Mouse (Mus musculus): ENCODE measurements around the gene Dll3. TPM values are rescaled to one million over a fixed set of nuclear protein-coding genes. Genes with fewer than 3 reads are reported as not detected.
A peak's percentile ranks its signal among the peaks of the same experiment; 100 is the strongest.

Dll3 gene
- polyA plus RNA-seq, 1 experiment from 2014 or later, result 58.9 TPM

DNA sequence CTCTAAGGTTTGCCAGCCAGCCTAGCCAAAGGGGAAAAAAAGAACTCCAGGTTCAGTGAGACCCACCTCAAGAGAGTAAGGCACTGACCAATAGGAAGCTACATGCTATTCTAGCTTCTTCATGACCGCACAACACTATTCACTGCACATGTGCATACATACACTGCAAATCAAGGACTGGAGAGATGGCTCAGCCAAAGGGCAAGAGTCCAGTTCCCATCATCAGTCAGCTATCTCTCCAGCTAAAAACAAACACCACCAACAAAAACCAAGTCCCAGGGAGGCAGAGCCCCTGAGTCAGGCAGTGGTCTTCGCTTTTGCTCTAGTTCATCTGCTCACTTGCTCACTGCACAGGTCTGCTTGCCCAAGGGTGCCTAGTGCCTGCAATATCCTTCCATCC is 26.2 kb upstream of the Dll3 start:
- Histone ChIP-seq H3K27me3 (no peaks in the 10 kb centered on the region), H3K4me2 (replicated peaks) (no peak overlapping the region), H3K9me3 (replicated peaks) (no peaks in the 10 kb centered on the region), H3K4me3 (no peak overlapping the region), H3K9ac (no peak overlapping the region), H3K27ac (no peak overlapping the region), H3K4me1 (no peaks in the 10 kb centered on the region), H3K36me3 (peaks cover 89% of the 10 kb centered on the region)
- no peak for ATAC-seq (ENCODE audit: low FRiP score)
- 95% methylated on average over 2 of the region's 2 CpGs for WGBS

DNA sequence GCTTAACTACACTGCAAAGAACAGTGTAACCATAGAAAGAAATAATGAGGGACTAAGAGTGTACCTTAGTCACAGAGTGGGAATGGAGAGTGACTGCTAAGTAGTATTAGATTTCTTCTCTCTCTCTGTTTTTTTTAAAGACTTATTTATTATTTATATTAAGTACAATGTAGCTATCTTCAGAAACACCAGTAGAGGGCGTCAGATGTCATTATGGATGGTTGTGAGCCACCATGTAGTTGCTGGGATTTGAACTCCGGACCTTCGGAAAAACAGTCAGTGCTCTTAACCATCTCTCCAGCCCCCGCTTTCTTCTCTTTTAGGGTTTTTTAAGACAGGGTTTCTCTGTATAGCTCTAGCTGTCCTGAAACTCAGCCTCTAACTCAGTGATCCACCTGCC is 24.4 kb upstream of the Dll3 start:
- Histone ChIP-seq H3K9me3 (replicated peaks) (no peaks in the 10 kb centered on the region), H3K27ac (no peak overlapping the region), H3K36me3 (peaks cover 99% of the 10 kb centered on the region), H3K4me2 (replicated peaks) (no peak overlapping the region), H3K4me1 (no peaks in the 10 kb centered on the region), H3K9ac (no peak overlapping the region), H3K27me3 (no peaks in the 10 kb centered on the region), H3K4me3 (no peak overlapping the region)
- no peak for ATAC-seq (ENCODE audit: low FRiP score)
- 83% methylated on average over 4 of the region's 4 CpGs for WGBS

DNA sequence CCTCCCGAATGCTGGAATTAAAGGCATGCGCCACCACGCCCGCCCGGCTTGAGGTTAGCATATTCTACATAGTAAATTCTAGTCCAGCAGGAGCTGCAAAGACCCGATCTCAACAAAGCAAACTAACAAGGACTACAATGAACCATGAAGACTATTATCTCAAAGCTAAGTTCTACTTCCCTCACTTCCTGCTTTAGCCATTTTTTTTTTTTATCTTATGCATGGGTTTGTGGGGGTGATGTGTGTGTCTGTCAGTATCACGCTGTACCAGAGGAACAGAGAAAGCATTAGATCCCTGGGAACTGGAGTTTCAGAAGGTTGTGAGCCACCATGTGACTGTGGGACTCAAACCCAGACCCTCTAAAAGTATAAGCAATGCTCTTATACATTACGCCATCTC is 23.3 kb upstream of the Dll3 start:
- 94% methylated on average over 8 of the region's 8 CpGs for WGBS
- Histone ChIP-seq H3K4me2 (replicated peaks) (no peak overlapping the region), H3K27ac (no peak overlapping the region), H3K4me1 (no peaks in the 10 kb centered on the region), H3K36me3 (peaks cover 98% of the 10 kb centered on the region), H3K4me3 (no peak overlapping the region), H3K9ac (no peak overlapping the region), H3K27me3 (no peaks in the 10 kb centered on the region), H3K9me3 (replicated peaks) (no peaks in the 10 kb centered on the region)
- ATAC-seq (ENCODE audit: low FRiP score), result no peak

DNA sequence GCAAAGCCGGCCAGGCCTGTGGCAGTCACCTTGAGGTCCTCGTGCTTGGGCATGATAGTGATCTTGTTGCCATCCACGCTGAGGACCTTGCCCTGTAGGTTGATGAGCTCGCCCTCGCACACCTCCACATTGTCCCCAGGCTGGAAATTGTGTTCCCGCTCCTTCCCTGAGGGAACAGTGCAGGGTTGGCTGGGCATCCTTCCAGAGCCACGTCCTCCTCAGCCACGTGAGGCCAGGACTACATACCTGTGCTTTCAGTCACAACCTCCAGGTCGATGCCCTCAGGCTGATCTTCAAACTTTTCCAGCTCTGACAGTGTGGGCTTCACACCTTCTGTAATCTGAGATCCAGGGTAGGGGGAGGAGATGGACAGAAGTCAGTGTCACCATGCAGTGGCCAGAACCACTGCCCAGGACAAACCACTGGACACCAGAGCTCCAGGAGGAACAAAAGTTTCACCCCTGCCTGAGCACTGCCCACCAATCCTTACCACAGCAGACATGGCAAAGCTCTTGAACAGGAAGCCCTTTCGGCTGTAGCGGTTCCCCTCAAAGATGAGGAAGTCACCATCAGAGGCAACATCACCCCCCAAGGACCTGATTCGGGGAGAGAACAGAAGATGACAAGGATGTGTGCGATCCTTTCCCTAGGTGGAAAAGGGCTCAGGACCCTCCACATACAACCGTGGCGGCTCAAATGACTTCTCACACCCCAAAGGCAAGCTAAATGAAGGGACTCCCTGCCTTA is 20.1 kb upstream of the Dll3 start:
- Histone ChIP-seq H3K4me1 (no peaks in the 10 kb centered on the region), H3K27me3 (no peaks in the 10 kb centered on the region), H3K4me3 (no peak overlapping the region), H3K4me2 (replicated peaks) (no peak overlapping the region), H3K9me3 (replicated peaks) (no peaks in the 10 kb centered on the region), H3K36me3 (peaks cover 99% of the 10 kb centered on the region), H3K9ac (no peak overlapping the region), H3K27ac (no peak overlapping the region)
- WGBS, result 95% methylated on average over 15 of the region's 15 CpGs
- no peak for ATAC-seq (ENCODE audit: low FRiP score)

DNA sequence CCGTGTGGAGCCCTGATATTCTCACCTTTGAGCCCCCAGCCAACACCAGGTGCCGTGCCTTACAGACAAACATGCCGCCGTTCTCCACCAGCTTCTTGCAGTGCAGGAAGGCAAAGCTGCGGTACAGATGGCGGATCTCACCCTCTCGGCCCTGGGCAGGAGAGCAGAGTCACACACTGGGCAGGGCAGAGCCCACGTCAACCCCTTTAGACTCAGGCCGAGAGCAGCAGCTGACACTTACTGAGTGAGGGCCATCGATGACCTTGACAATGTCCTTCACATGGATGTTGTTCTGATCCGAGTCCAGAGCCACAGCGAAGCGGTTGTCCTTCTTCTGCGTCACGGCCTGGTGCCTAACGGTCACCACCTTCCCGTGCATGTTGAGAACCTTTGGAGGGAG is 16.7 kb upstream of the Dll3 start:
- H3K4me3 ChIP-seq, result no peak overlapping the region
- no peaks in the 10 kb centered on the region for H3K9me3 ChIP-seq (replicated peaks)
- no peaks in the 10 kb centered on the region for H3K4me1 ChIP-seq
- H3K27ac ChIP-seq, result no peak overlapping the region
- H3K36me3 ChIP-seq, result peaks cover 92% of the 10 kb centered on the region
- ATAC-seq (ENCODE audit: low FRiP score), result no peak
- no peak overlapping the region for H3K4me2 ChIP-seq (replicated peaks)
- WGBS, result 95% methylated on average over 17 of the region's 17 CpGs
- H3K27me3 ChIP-seq, result no peaks in the 10 kb centered on the region
- no peak overlapping the region for H3K9ac ChIP-seq

DNA sequence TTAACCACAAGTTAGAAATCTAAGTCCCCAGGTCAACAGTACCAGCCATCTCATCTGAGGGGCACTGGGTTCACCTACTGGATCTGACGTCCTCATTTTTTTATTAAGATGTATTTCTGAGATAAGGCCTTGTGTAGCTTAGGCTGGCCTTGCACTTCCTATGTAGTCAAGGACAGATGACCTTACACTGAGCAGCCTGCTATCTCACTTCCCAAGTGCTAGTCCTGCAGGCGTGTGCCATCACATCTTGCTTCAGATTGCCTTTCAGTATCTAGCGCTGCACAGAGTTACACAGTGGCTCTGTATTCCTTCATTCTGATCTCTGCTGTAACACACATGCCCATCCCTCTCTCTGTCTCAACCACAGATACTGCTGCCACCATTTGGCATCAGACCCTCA is 16.0 kb upstream of the Dll3 start:
- Histone ChIP-seq H3K4me1 (no peaks in the 10 kb centered on the region), H3K9me3 (replicated peaks) (no peaks in the 10 kb centered on the region), H3K27ac (no peak overlapping the region), H3K36me3 (peaks cover 86% of the 10 kb centered on the region), H3K27me3 (no peaks in the 10 kb centered on the region), H3K9ac (no peak overlapping the region), H3K4me3 (no peak overlapping the region), H3K4me2 (replicated peaks) (no peak overlapping the region)
- 93% methylated on average over 3 of the region's 3 CpGs for WGBS
- no peak for ATAC-seq (ENCODE audit: low FRiP score)

DNA sequence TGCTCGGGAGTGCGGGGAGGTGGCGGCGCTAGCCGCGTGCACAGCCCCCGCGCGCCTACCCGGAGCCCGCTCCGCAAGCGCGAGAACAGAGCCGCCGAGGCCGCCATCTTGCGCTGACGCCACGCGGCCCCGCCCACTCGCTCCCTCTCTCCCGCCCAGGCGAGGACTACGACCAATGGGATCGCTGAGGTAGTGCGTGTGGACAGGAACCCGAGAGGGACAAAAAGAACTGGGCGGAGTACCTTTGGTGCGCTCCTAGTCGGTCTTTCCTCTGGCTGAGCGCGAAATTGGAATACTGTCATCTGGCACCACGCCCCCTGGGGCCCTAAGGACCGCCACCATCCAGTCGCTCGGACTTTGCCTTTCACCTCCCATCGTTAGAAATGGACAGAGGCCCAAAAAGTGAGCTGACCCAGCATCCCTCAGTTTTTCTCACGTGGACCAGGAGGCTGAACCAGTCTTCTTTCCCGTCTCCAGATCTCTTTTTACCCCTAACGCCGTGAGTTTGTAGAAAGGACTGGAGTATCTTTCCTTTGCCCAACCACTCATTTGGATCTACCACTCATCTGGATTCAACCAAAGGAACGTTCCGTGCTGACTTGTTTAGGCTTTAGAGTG is 10.0 kb upstream of the Dll3 start, which contains the start of gene Timm50:
Timm50 (minus strand) TSS at position 147 of the 618 bp plus-strand sequence.
- Histone ChIP-seq H3K27me3 (no peaks in the 10 kb centered on the region), H3K9me3 (replicated peaks) (no peaks in the 10 kb centered on the region), H3K36me3 (peaks cover 54% of the 10 kb centered on the region), H3K4me2 (replicated peaks) (peak within 1 kb of the TSS; percentile 89), H3K4me3 (peak within 1 kb of the TSS; percentile 65), H3K9ac (peak within 1 kb of the TSS; percentile 78), H3K27ac (peak within 1 kb of the TSS; percentile 69), H3K4me1 (peaks cover 24% of the 10 kb centered on the region)
- WGBS, result 2% methylated on average over 43 of the region's 45 CpGs
- ATAC-seq (ENCODE audit: low FRiP score), result peak; percentile 93

DNA sequence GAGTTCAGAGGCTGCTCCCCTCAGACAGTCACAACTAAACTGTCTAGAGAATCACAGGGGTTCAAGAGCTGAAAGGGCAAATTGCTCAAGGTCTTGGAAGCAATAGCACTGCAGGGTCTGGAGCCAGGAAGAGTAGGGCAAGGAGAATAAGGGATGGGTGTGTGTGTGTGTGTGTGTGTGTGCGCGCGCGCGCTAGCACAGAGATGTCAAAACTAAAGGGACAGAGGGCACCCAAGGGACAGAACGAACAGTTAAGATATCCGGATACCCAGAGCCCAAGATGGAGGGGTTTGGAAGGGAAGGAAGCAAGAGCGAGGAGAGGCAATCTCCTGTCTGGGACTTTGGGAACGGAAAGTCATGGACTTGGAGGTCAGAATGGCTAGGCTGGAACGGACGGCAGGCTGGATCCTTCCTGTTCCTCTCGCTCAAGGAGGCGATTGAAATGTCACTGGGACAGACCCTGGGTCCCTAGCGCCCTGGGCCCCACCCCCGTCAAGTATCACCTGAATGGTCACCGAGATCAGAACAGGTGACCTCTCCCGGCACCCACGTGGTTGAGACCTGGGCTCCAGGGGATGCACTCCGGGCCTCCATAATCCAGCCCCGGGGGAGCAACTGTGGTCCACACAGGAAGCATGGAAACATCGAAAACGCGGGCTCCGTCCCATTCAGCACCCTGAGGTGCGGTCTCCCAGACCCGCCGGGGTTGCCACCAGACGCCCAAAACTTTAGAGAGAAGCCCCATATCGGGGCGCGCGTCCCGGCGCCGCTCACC is 9.3 kb upstream of the Dll3 start:
- Histone ChIP-seq H3K4me1 (peaks cover 24% of the 10 kb centered on the region), H3K9ac (peak overlapping the region; percentile 78), H3K36me3 (peaks cover 54% of the 10 kb centered on the region), H3K4me3 (peak overlapping the region; percentile 65), H3K9me3 (replicated peaks) (no peaks in the 10 kb centered on the region), H3K27ac (peak overlapping the region; percentile 69), H3K27me3 (no peaks in the 10 kb centered on the region), H3K4me2 (replicated peaks) (peak overlapping the region; percentile 89)
- WGBS, result 6% methylated on average over 35 of the region's 35 CpGs
- ATAC-seq (ENCODE audit: low FRiP score), result peak; percentile 65; the same call in 1 of the 2 replicates

DNA sequence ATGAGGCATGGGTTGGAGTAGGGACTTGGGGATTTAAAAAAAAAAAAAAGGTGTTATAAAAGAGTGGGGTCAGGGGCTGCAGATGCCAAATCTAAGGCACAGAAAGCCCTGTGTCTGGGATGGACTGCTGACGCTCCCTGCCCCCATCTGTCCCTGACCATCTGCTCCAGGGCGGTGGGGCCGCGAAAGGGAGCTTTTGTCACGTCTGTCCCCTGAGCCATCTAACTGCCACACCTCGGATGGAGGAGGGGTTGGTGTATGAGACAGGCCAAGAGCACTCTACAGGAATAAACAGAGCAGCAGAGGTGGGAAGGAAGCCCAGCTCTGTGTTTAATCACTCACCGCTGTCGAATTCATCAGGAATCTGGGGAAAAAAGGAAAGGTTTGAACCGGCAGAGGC is 7.7 kb upstream of the Dll3 start:
- Histone ChIP-seq H3K27me3 (no peaks in the 10 kb centered on the region), H3K9me3 (replicated peaks) (no peaks in the 10 kb centered on the region), H3K4me2 (replicated peaks) (peak overlapping the region; percentile 89; the same call in 1 of the 2 replicates), H3K36me3 (peaks cover 54% of the 10 kb centered on the region), H3K9ac (no peak overlapping the region), H3K4me1 (peaks cover 24% of the 10 kb centered on the region), H3K27ac (peak overlapping the region; percentile 58), H3K4me3 (no peak overlapping the region; the same call in 1 of the 2 replicates)
- 35% methylated on average over 9 of the region's 9 CpGs for WGBS
- peak; percentile 21; the same call in 1 of the 2 replicates for ATAC-seq (ENCODE audit: low FRiP score)

DNA sequence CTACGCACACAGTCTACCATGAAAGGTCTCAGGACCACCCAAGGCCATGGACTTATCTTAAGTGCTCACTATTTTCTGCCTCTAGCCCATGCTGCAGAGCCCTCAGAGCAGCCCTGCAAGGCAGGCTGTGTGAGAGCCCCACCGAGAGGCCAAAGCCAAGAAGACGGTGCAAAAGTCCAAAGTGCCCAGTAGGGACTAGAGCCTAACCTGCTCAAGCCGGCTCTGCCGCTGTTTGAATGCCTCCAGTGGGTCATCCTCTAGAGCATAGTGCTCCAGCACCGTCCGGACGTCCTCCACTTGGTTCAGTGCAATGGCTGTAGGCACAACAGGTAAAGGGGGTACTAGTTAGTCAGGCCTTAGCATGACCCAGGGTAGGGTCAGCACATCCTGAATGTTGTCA is 4.2 kb upstream of the Dll3 start:
- no peak for ATAC-seq (ENCODE audit: low FRiP score)
- peaks cover 5% of the 10 kb centered on the region; the same call in 1 of the 2 replicates for H3K27me3 ChIP-seq
- no peak overlapping the region for H3K4me3 ChIP-seq
- H3K9ac ChIP-seq, result no peak overlapping the region
- H3K4me1 ChIP-seq, result peaks cover 38% of the 10 kb centered on the region
- no peaks in the 10 kb centered on the region for H3K9me3 ChIP-seq (replicated peaks)
- 94% methylated on average over 8 of the region's 8 CpGs for WGBS
- peaks cover 52% of the 10 kb centered on the region for H3K36me3 ChIP-seq
- H3K27ac ChIP-seq, result no peak overlapping the region
- no peak overlapping the region for H3K4me2 ChIP-seq (replicated peaks)

DNA sequence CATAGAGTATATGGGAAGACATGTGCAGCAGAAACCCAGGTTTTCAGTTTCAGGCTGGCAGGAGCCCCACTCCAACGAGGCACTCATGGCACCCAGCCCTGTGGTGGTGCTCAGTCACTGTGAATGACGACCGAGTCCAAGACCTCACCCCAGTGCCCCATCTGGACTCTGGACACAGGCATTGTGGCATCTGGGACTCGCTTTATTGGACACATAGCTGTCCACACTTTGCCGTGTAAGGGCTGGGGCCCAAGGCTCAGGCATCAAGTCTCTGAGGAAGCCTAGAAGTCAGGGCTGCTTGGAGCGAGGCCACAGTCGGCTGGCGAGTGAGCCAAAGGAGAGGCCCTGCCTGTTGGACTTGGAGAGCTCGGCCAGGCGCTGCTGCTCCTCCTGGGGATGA is 3.6 kb upstream of the Dll3 start:
- Histone ChIP-seq H3K9ac (no peak overlapping the region), H3K9me3 (replicated peaks) (no peaks in the 10 kb centered on the region), H3K36me3 (peaks cover 52% of the 10 kb centered on the region), H3K27ac (no peak overlapping the region), H3K27me3 (peaks cover 10% of the 10 kb centered on the region; the same call in 1 of the 2 replicates), H3K4me2 (replicated peaks) (no peak overlapping the region), H3K4me1 (peaks cover 37% of the 10 kb centered on the region), H3K4me3 (no peak overlapping the region)
- no peak for ATAC-seq (ENCODE audit: low FRiP score)
- 88% methylated on average over 10 of the region's 10 CpGs for WGBS

Measured in hindbrain, embryonic 12.5 days (tissue).